Mouse (Mus musculus) ovary, postnatal 36 days (tissue): ENCODE measurements around the gene Bclaf1.
A peak's percentile ranks its signal among the peaks of the same experiment; 100 is the strongest.

Experiments used
- DNase-seq: peaks from one replicate; pipeline ENCODE4 v3.0.0; 2022; ENCODE audit warnings: low spot score, mixed read lengths

The Bclaf1 gene

GRCm38 (mm10) chr10:20311918-20312735 is at the start of gene Bclaf1:
Bclaf1 (plus strand) TSS chr10:20312469.
- DNase-seq: peak; percentile 100

GRCm38 (mm10) chr10:20262896-20263295 is 49.4 kb upstream of the Bclaf1 start:
- DNase-seq: no peak

GRCm38 (mm10) chr10:20264479-20264878 is 47.8 kb upstream of the Bclaf1 start:
- no peak for DNase-seq

GRCm38 (mm10) chr10:20267032-20267431 is 45.2 kb upstream of the Bclaf1 start:
- DNase-seq: peak; percentile 29

GRCm38 (mm10) chr10:20268945-20269344 is 43.3 kb upstream of the Bclaf1 start:
- no peak for DNase-seq

GRCm38 (mm10) chr10:20272380-20272779 is 39.9 kb upstream of the Bclaf1 start:
- DNase-seq: no peak

DNA sequence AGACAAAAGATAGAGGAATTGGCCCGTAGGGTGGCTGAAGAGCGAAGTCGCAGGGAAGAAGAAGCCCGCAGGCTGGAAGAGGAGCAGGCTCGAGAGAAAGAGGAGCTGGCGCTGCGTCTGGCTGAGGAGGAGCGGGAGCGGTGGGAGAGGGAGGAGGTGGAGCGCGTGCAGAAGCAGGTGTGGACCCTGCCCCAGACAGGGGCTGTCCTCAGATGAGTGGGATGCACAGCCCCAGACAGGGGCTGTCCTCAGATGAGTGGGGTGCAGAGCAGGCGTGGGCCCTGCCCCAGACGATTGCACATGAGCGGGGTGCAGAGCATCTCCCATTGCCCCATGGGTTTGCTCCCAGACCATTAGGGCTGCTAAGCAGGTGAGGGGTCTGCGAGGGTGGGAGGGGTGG is 39.0 kb upstream of the Bclaf1 start:
- DNase-seq: no peak

- DNase-seq: peak; percentile 32
Observed at GRCm38 (mm10) chr10:20274022-20274421, 38.2 kb upstream of the Bclaf1 start.

DNA sequence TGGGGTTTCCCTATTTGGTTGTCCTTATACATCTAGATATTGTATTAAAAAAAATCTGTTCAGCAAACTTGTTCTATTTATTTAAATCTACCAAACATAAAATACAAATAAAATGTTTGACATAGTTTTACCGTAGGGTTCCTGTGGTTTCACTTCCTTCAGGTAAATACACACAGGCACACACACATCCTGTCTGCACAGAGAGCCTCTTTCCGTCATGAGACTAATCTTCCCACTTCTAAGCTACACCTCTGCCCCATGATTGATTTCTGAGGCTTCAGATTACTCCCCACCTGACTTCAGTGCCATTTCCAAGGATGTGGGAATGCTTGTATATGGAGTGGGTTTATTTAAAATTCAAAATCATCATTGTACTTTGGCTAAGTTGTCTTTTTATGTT is 30.8 kb upstream of the Bclaf1 start:
- DNase-seq: no peak

DNA sequence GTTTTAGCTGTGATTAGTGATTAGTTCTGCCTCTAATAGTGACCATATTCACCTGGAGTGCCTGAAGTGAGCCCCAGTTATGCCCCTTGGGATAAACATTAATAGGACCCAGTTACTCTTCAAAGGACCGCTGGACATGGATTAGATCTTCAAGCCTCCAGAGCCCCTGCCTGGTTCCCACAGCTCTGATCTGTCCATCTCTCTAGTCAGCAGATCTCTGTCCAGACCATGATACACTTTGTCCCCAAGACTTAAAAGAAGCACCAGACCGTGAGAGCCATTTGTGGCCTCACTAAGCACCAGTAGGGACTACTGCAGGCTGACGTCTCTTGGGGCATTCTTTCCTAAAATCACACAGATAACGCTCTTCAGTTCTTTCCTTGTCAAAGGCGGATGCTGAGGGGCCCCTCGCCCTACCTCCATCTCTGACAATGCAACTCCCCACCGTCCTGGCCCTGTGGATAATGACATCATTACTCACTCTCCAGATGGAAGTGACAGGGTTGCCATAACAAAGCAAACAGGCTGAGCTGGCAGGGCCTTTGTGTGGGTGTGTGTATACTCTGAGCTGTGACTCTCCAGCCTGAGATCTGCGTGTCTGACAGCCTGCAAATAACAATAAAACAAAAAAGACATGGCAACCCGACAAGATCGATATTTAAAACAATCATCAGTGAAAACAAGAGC is 26.8 kb upstream of the Bclaf1 start:
- no peak for DNase-seq

DNA sequence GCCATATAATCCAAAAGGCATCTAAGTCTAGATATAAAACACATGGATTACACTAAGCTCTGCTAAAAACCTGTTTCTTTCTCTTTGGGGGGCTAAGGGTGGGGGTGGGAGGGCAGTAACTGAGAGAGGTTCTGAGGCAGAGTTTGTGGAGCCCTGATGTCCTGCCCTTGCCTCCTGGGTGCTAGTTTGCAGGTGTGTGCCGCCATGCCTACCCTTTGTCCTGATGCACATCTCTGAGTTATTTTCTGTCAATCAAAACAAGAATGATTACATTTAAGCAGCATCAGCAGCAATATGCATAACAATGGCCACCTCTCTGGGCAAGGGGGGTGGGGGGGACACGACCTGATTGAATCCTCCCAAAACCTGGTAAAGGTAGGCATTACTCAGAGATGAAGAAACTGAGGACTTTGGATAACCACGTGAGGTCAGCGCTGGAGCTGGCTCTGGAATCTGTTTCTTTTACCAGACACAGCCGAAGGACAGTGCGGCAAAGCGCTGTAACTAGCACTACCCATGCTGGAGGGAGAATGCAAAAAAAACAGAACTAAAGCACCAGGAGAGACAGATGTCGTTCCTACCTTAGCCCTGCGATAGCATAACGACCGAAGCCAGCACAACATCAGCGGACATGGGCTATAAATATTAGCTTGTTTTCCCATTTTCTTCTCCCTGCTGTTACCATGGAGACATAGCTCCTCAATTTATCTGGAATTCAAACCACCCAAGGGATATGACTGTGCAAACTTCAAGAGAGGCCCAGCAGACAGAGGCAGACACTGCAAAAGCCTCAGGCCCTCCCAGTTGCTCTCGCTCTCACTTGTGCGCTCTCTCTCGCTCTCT is 26.1 kb upstream of the Bclaf1 start:
- no peak for DNase-seq

DNA sequence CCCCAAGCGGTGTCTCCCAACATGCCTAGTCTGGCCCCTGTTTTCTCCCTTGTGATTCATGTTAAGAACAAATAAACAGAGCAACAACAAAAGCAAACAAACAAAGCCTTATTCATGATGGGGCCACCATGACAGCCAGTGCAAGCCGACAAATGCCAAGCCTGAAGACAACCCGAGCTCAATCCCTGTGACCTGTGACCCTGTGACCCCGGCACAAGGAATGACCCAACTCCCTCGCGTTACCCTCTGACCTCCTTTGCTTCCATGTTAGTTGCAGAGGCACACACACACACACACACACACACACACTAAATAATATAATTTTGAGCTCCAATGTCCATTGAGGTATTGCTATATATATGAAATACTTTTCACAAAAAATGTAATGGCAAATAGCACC is 24.9 kb upstream of the Bclaf1 start:
- no peak for DNase-seq

- peak; percentile 76 for DNase-seq
Observed at GRCm38 (mm10) chr10:20290467-20290883, 21.8 kb upstream of the Bclaf1 start.

GRCm38 (mm10) chr10:20295961-20296360 is 16.3 kb upstream of the Bclaf1 start:
- no peak for DNase-seq

- DNase-seq: no peak
Observed at GRCm38 (mm10) chr10:20298152-20298920, 13.9 kb upstream of the Bclaf1 start.

DNA sequence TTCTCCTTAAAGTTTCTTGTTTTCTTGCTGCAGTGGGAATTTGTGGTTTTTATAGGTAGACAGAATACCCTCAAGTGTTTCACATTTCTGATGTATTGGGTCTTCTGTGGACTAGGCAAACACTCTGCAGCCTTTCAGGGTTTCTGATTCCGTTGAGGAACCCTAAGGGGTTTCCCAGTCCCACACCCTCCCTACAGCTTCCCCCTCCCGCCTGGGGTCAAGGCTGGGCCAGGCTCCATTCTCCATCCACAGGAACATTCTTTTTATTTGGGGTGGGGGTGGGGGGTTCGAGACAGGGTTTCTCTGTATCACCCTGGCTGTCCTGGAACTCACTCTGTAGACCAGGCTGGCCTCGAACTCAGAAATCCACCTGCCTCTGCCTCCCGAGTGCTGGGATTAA is 13.2 kb upstream of the Bclaf1 start:
- no peak for DNase-seq

- no peak for DNase-seq
Observed at GRCm38 (mm10) chr10:20310969-20311769, 1.1 kb upstream of the Bclaf1 start.

DNA sequence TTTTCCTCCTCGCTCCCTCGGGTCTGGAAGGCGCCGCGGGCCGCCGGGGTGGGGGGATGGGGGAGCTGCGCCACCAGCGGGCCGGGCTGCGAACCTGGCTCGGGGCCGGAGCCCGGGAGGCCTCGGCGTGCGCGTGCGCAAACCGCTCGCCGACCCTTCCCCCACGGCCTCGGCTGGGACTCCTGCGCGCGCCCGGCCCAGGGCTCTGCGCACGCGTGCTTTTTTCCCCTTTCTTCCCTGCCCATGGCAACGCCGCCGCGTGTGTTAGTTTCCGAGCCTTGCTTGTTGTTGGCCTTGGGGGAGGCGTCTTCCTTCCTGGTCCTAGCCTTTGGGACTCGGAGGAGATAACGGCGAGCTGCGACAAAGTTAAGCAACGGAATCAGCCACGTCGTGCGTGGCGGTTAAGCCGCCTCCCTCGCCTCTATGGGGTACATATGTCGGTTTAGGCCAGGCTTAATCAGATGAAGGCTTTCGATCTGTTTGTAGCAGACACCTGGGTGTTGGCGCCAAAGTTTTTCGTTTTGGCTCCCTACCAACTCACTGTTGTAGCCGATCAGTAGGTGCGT is 550 bp downstream of the Bclaf1 start:
- DNase-seq: peak; percentile 92

- no peak for DNase-seq
Observed at GRCm38 (mm10) chr10:20313447-20313846, 1.2 kb downstream of the Bclaf1 start.

- no peak for DNase-seq
Observed at GRCm38 (mm10) chr10:20313941-20314340, 1.7 kb downstream of the Bclaf1 start.

DNA sequence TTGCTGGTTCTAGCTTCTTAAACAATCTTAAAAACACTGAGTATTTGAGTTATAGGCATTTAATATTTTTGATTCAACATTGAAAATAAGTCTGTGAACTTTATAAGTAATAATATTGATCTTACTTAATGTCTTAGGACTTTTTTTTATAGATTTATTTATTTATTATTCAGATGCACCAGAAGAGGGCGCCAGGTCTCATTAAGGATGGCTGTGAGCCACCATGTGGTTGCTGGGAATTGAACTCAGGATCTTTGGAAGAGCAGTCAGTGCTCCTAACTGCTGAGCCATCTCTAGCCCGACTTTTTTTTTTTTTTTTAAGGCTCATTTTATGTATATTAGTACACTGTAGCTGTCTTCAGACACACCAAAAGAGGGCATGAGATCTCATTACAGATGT is 2.5 kb downstream of the Bclaf1 start:
- no peak for DNase-seq
